Mouse (Mus musculus): ENCODE measurements around the gene Gsto2.

GRCm38 (mm10) chr19:47887417-47887816, 22.1 kb downstream of the Gsto2 start:
- TF ChIP-seq CTCF (IDR thresholded peaks at IDR 0.05; ENCODE audit: extremely low read depth, insufficient read depth, insufficient read length, insufficient replicate concordance) (no peak), POLR2A (IDR thresholded peaks at IDR 0.05; ENCODE audit: low read depth, low read length) (no peak)
